28 mouse cellular contexts compared by ENCODE assay signal in the genomic region with DNA sequence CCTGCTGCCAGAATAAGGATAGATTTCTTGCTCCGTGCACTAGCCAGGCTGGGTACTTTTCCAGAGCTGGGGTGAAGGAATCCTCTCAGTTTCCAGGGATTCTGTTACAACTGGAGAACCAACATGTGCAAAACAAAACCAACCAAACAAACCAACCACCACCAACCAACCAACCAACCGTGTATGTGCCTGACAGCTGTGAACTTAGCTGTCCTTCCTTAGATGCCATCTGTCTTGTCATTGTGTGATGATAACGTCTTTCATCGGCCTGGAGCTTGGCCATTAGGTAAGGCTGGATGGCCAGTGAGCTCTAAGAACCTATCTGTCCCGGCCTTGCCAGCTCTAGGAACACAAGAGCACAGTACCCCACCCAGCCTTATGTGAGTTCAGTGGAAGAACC. TPM values are rescaled to one million over a fixed set of nuclear protein-coding genes. Genes with fewer than 3 reads are reported as not detected.
"Had no signal": no experiment of that assay in that cellular context is flagged by ENCODE, and none has a peak within 500 bp of the region (broad histone marks: within the 10 kb centered on the region; RNA-seq: fewer than 3 reads in every experiment).

No protein-coding gene starts in this region.

- DNase-seq: left cerebral cortex, postnatal 4 days; liver; liver, embryonic 13.5 days; liver, postnatal 0 days; lung, adult 18-20 months; lung, adult 2 months; lung, embryonic 14.5 days; lung, postnatal 10 days; lung, postnatal 14 days; lung, postnatal 36 days; lung, postnatal 4 days; midbrain, embryonic 14.5 days had no signal

- H3K4me3 ChIP-seq: limb, embryonic 10.5 days; limb, embryonic 12.5 days; limb, embryonic 13.5 days; limb, embryonic 15.5 days; liver, embryonic 12.5 days; liver, embryonic 13.5 days; liver, embryonic 15.5 days; lung, embryonic 15.5 days; midbrain, embryonic 10.5 days; midbrain, embryonic 12.5 days; midbrain, embryonic 13.5 days; midbrain, embryonic 15.5 days; neural tube, embryonic 12.5 days had no signal

- H3K36me3 ChIP-seq: limb, embryonic 10.5 days; limb, embryonic 12.5 days; limb, embryonic 13.5 days; limb, embryonic 15.5 days; liver, embryonic 12.5 days; liver, embryonic 13.5 days; liver, embryonic 15.5 days; lung, embryonic 15.5 days; midbrain, embryonic 10.5 days; midbrain, embryonic 12.5 days; midbrain, embryonic 13.5 days; midbrain, embryonic 15.5 days; neural tube, embryonic 12.5 days had no signal

- H3K4me2 ChIP-seq: limb, embryonic 12.5 days; limb, embryonic 13.5 days; limb, embryonic 15.5 days; liver, embryonic 11.5 days; liver, embryonic 12.5 days; liver, embryonic 13.5 days; liver, embryonic 15.5 days; lung, embryonic 14.5 days; lung, embryonic 15.5 days; midbrain, embryonic 11.5 days; midbrain, embryonic 12.5 days; midbrain, embryonic 13.5 days; midbrain, embryonic 15.5 days; neural tube, embryonic 12.5 days had no signal

- H3K27me3 ChIP-seq: limb, embryonic 12.5 days; limb, embryonic 13.5 days; limb, embryonic 15.5 days; liver, embryonic 12.5 days; liver, embryonic 13.5 days; liver, embryonic 15.5 days; lung, embryonic 15.5 days; midbrain, embryonic 12.5 days; midbrain, embryonic 13.5 days; midbrain, embryonic 15.5 days; neural tube, embryonic 12.5 days had no signal

RNA-seq across cellular contexts. Expression of gene Ackr3, which starts 16.9 kb away (rescaled TPM):
- polyA plus RNA-seq: macrophage had no signal

RNA-seq across cellular contexts. Expression of gene Iqca, which starts 33.7 kb away (rescaled TPM):
- polyA plus RNA-seq: limb, embryonic 10.5 days; limb, embryonic 12.5 days; liver, adult 2 months; liver, embryonic 11.5 days; liver, embryonic 13.5 days; macrophage; midbrain, embryonic 12.5 days had no signal
